Mouse (Mus musculus) NIH3T3 (cell line): ENCODE data around the gene Nhlrc3.
A peak's percentile ranks its signal among the peaks of the same experiment; 100 is the strongest.

Source experiments
- DNase-seq: peaks from one replicate; pipeline ENCODE4 v3.0.0-alpha.2; 2012; ENCODE audit warnings: low read depth

Nhlrc3 gene

DNA sequence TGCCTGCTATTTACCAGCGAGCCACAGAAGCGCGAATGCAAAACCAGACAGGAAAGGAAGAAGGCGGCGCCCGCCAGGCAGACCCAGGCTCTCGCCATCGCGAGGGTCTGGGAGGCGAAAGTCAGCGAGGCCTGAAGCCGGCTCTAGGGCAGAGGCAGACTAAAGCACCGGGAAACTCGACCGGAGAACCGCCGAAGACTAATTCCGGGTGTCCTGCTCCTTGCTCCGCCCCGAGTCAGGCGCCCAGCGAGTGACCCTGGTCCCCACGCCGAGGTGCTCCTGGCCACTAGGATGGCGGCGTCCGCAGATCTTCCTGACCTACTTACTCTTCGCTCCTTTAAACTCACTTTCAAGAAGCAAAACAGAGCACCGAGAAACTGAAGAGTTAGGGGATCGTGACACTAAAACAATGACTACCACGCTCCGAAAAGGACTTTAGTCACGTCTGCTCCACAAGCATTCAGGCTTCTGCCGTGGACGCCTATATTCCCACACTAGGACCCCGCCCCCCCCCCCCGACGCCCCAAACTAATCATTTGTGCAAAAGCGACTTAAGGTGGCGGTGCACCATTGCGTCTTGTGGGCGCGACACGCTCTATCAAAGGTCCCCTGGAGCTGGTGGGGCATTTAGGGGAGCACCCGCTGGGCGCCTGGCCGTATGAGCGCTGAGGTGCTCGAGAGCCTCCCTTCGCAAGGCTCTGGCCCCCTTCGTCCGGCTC lies at the start of gene Nhlrc3, which contains the start of gene Proser1:
Gene Nhlrc3 (minus strand): TSS at position 287 of the 719 bp plus-strand sequence.
Gene Proser1 (plus strand): TSS at position 621 of the 719 bp plus-strand sequence.
- peak; percentile 98 for DNase-seq

- peak; percentile 48 for DNase-seq
Measured at GRCm38 (mm10) chr3:53502428-53502827, 39.3 kb upstream of the Nhlrc3 start.

GRCm38 (mm10) chr3:53498351-53498905 lies 35.3 kb upstream of the Nhlrc3 start:
- DNase-seq = no peak

DNA sequence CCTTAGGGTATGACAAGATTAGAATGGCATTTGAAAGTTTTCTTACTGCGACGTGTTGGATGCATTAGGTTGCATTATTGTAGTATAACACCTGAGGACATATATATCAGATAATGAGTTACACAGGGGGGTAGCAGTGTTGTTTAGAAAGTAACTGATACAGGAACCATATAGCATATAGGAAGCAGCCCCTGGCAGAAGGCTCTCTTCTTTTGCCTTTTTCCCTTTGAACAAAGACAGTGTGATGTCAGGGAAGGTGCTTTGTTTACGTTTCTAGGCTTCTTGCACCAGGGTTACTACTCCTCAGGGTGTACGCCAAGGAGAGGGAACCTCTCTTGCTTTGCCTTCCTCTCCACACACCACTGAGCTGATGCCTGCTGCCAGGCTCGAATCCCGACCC lies 25.2 kb upstream of the Nhlrc3 start, which contains the start of gene Stoml3:
Gene Stoml3 (plus strand): TSS at position 301 of the 400 bp plus-strand sequence.
- DNase-seq = no peak

GRCm38 (mm10) chr3:53486996-53487576 lies 24.0 kb upstream of the Nhlrc3 start:
- no peak for DNase-seq

DNA sequence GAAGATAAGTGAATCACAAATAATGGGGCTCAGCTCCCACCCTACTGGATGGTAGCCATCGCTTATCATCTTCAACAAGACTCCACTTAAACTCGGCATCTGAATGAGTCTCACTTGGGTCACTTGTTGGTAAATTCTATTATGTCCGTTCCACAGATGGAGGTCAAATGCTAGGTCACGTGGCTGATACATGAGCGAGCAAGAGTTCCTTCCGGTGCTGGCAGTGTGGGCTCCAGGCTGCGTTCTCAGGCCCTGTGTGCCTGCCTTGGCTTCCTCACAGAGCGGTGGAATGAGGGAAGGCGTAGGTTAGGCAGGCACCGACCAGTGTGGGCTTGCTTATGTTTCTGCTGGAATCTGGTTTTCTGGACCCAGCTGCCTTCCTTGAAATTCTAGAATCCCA lies 23.4 kb upstream of the Nhlrc3 start:
- no peak for DNase-seq

- no peak for DNase-seq
Measured at GRCm38 (mm10) chr3:53483414-53484059, 20.4 kb upstream of the Nhlrc3 start.

- DNase-seq = no peak
Measured at GRCm38 (mm10) chr3:53478419-53479046, 15.4 kb upstream of the Nhlrc3 start.

DNA sequence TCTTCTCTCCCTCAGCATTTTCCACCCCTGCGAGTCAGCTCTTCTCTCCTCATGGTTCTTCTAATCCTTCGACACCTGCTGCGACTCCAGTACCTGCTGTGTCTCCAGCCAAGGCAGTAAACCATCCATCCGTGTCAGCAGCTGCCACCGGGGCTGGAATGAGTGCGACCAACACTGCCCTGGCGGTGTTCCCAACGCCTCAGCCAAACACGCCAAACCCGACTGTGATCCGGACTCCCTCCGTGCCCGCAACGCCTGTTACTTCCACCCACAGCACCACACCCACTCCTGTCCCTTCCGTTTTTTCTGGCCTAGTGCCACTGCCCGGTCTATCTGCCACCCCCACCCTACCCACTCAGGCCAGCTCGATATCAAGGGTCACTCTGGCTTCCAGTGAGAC lies 14.3 kb upstream of the Nhlrc3 start:
- no peak for DNase-seq

DNA sequence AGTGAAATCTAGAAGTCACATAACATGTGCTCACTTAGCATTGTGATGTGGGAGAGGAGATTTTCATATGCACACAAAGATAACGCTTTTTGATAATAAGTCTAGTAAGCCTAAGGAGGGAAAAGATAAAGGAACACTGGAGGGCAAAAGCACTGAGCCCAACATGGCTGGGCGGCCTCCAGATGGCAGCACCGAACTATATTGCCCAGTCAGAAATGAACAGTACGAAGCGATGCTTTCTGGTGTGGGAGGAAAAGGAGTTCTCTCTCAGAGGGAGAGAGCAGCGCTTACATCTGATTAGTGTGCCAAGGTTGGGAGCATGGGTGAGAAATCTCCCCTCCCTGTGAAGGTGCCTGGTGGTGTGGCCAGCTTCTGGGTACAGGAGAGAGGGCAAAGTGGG lies 12.8 kb upstream of the Nhlrc3 start:
- DNase-seq = peak; percentile 56

DNA sequence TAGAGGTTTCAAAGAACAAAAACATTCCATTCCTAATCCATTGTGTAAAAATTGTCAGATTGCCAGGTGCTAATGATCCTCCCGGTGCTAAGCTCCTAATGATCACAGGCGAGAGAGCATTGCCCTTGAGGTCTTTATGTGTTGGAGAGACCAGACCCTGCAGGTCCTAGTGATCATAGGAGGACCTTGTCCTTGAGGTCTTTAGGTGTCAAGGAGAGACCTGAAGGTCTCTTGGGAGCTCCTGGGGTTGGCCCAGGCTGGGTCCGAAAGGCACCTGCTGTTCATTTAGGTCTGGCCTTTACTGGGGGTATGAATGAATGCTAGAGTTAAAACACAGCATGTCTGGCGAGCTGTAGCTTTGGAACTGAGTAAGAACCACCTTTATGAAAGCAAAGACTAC lies 11.0 kb upstream of the Nhlrc3 start:
- no peak for DNase-seq

GRCm38 (mm10) chr3:53472061-53472460 lies 8.9 kb upstream of the Nhlrc3 start:
- DNase-seq = no peak

GRCm38 (mm10) chr3:53469650-53470049 lies 6.5 kb upstream of the Nhlrc3 start:
- no peak for DNase-seq

DNA sequence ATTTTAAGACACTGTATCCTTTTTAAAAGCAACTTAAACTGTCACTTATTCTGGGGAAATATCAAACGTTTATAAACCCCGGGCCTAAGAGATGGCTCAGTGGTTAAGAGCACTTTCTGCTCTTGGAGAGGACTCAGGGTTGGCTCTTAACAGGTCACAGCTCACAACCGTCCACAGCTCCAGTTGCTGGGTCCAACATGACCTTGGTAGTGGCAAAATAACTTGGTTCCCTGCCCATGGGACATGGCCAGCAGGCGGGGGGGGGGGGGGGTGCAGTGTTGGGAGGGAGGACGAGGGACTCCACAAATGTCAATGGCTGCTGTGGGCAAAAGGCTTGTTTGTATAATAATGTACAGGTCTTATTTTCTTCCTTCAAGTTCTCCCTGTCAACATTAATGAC lies 4.2 kb upstream of the Nhlrc3 start:
- DNase-seq = no peak

GRCm38 (mm10) chr3:53466481-53466880 lies 3.3 kb upstream of the Nhlrc3 start:
- DNase-seq = no peak

- no peak for DNase-seq
Measured at GRCm38 (mm10) chr3:53465330-53465729, 2.2 kb upstream of the Nhlrc3 start.

GRCm38 (mm10) chr3:53464146-53464698 lies 1.1 kb upstream of the Nhlrc3 start:
- DNase-seq = peak; percentile 26

DNA sequence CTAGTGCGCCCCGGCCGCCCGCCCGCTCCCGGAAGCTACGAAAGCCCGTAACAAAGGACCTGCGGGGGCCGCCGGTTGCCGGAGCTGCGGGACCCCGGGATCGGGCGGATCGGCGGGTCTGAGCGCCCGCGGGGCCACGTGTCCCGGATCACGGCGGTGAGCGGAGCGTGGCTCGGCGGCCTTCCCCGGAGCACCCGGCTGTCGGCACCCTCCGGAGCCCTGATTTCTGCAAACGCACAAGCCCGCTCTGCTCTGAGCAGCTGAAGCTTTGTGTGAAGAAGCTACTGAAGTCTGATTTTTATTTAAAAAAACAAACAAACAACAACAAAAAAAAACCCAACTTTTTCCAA lies 608 bp upstream of the Nhlrc3 start:
- no peak for DNase-seq

DNA sequence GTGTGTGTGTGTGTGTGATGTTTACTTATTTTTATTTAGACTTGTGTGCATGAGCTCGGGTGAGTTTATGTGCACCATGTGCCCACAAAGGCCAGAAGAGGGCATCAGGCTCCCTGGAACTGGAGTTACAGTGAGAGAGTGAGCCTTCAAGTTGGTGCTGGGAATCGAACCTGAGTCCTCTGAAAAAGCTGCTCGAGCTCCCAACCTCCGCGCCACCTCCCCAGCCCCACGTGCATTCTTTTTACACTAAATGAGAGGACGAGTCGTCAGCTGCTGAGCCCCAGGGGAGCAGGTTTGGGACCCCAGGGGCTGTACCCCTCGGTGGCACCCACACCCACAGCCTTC lies 459 bp downstream of the Nhlrc3 start:
- no peak for DNase-seq

DNA sequence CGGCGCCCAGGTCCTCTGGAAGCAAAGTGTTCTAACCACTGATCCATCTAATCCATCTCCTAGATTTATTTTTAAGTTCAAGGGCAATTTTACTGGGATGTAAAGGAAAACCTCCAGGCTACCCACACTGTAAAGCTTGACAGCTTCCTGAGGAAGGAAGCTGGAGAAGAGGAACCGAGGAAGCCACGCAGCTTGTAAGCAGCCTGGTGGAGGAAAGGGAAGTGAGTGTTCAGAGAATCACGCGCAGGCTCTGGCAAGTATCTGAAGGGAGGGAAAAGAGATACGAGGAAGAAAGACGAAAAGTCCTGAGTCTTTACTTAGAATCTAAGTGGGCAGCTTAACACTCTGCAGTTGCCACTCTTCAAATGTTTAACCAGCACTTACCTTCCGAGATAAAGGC lies 3.0 kb downstream of the Nhlrc3 start:
- DNase-seq = no peak

GRCm38 (mm10) chr3:53457750-53458149 lies 5.4 kb downstream of the Nhlrc3 start:
- no peak for DNase-seq

DNA sequence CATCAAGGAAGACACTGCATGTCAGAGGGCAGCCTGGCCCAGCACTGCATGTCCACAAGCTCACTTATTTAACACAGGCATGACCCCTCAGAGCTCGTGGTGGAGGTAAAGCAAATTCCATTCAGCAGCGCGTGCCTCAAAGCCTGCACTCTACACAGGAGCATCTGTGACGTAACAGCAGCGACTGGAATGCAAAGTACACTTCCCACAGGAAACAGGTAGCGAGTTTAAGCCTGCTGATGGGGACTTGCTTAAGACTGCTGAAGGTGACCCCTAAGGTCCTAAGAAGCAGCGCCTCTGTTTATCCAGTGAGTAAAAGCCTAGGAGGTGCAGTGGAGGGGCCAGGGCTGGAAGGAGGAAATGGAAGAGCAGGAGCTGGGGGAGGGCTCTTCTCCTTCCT lies 8.1 kb downstream of the Nhlrc3 start:
- no peak for DNase-seq
